Mouse (Mus musculus) hindbrain, embryonic 15.5 days (tissue): Measurements from ENCODE around the gene Abcg1. TPM values are rescaled to one million over a fixed set of nuclear protein-coding genes. Genes with fewer than 3 reads are reported as not detected.

Source experiments
- ATAC-seq: fragments of 200-750 bp; cut with Nextera tagmentation; 2 replicates; pipeline ENCODE4 v1.8.0; 2017; ENCODE audit warnings: low read depth, moderate number of reproducible peaks, moderate TSS enrichment; ENCODE audit not compliant: low FRiP score
- H3K27ac ChIP-seq: fragments of 300-500 bp; sonication (generic); replicated peaks from 2 replicates; pipeline ENCODE4 v1.5.1; 2015; ENCODE audit warnings: mild to moderate bottlenecking, inconsistent platforms
- H3K27me3 ChIP-seq: fragments of 300-500 bp; sonication (generic); 2 replicates; pipeline ENCODE4 v1.6.1; 2015; ENCODE audit warnings: control low read depth, inconsistent platforms
- H3K36me3 ChIP-seq: fragments of 300-500 bp; sonication (generic); 2 replicates; pipeline ENCODE4 v1.6.1; 2015; ENCODE audit warnings: control low read depth, inconsistent platforms
- H3K4me1 ChIP-seq: fragments of 300-500 bp; sonication (generic); replicated peaks from 2 replicates; pipeline ENCODE4 v1.6.1; 2015; ENCODE audit warnings: control low read depth, inconsistent platforms
- H3K4me2 ChIP-seq: fragments of 300-500 bp; sonication (generic); 2 replicates; pipeline ENCODE4 v1.6.1; 2015; ENCODE audit warnings: moderate library complexity, mild to moderate bottlenecking, inconsistent platforms
- H3K4me3 ChIP-seq: fragments of 300-500 bp; sonication (generic); 2 replicates; pipeline ENCODE4 v1.5.1; 2015; ENCODE audit warnings: mild to moderate bottlenecking, inconsistent platforms
- H3K9ac ChIP-seq: fragments of 300-500 bp; sonication (generic); 2 replicates; pipeline ENCODE4 v1.6.1; 2015; ENCODE audit warnings: inconsistent platforms
- H3K9me3 ChIP-seq: fragments of 300-500 bp; sonication (generic); 2 replicates; pipeline ENCODE4 v1.6.1; 2016; ENCODE audit warnings: control low read depth, inconsistent platforms
- WGBS: fragments of 180-500 bp; shearing (Covaris S2); methylation state at CpG from one replicate; pipeline ENCODE4 v1.1.7; 2015; 5-methylcytosine and 5-hydroxymethylcytosine counted together
- polyA plus RNA-seq: library from polyadenylated mRNA; unstranded; fragments of >200 nt; fragmentation: Nextera tagmentation; extraction: Ambion mirVana; gene quantifications from 2 replicates; pipeline ENCODE4 v1.2.1, GENCODE M21; 2015

Gene Abcg1
- polyA plus RNA-seq, 1 experiment from 2014 or later: 19.9 TPM

DNA sequence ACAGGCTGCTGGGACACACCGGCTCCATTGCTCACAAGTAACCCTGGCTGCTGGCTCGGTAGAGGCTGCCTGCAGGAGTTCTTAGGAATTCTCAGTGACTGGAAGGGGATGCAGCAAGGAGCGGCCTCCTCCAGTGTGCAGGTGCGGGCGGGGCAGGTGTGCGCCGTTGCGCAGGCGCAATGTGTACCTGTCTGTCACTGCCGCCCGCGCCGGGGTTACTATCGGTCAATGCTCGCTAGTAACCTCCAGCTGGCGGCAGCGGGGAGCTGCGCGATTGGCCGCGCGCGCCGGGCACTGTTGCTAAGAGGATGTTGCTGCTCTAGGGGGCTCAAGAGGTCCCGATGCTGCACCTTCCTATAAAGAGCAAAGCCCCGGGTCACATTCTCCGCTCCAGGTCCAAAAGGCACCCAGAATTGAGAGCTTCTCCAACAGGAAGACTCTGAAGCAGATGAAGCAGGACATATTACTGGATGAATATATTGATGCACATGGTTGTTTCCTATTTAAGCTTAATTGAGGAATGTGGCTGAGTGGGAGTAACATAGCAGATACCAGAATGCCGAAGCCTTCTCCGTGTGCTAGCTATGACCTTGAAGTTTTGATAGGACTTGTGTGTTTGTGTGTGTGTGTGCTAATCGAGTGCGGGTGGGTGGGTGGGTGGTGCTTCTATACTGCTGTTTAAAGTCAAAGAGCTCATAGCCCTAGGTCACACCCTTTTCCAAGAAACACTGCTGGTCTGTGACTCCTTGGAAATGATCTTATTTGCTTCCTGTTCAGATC, 16.0 kb downstream of the Abcg1 start:
- no peaks in the 10 kb centered on the region for H3K27me3 ChIP-seq
- peak overlapping the region; percentile 82 for H3K27ac ChIP-seq
- ATAC-seq: peak; percentile 90
- peak overlapping the region; percentile 29 for H3K4me3 ChIP-seq
- WGBS: 4% methylated on average over 31 of the region's 31 CpGs
- H3K36me3 ChIP-seq: no peaks in the 10 kb centered on the region
- peaks cover 59% of the 10 kb centered on the region for H3K4me1 ChIP-seq
- H3K9me3 ChIP-seq: no peaks in the 10 kb centered on the region
- H3K9ac ChIP-seq: 0 out of 2 replicates have a peak overlapping the region, but pooled peaks have one; percentile 25
- H3K4me2 ChIP-seq: peak overlapping the region; percentile 57

DNA sequence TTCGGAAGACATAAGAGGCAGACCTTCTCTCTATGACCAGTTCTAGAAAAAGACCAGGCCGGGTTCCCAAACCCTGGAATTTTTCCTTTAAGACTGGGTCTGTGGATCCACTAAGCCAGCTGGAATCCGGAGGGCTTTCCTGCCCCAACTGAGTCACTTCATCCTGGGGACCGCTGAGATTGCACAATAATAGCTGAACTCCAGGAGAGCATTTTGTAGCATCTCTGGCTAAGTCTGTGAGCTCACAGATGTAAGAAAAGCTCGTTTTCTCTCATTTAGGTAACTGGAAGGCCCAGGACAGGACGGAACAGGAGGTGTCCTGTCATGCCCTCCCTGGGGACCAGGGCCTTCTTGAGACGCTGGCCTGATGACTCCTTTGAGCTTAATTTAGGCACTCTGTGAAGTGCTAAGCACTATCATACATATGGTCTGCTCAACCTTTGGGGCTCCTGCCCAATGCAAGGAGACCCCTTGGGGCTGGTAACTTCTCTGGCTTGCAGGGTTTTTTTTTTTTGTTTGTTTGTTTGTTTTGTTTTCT, 16.6 kb downstream of the Abcg1 start:
- Histone ChIP-seq H3K27me3 (no peaks in the 10 kb centered on the region), H3K4me2 (peak overlapping the region; percentile 57), H3K9me3 (no peaks in the 10 kb centered on the region), H3K4me1 (peaks cover 59% of the 10 kb centered on the region), H3K27ac (peak overlapping the region; percentile 82), H3K9ac (no peak overlapping the region), H3K36me3 (no peaks in the 10 kb centered on the region), H3K4me3 (no peak overlapping the region)
- ATAC-seq: no peak
- 20% methylated on average over 7 of the region's 7 CpGs for WGBS

DNA sequence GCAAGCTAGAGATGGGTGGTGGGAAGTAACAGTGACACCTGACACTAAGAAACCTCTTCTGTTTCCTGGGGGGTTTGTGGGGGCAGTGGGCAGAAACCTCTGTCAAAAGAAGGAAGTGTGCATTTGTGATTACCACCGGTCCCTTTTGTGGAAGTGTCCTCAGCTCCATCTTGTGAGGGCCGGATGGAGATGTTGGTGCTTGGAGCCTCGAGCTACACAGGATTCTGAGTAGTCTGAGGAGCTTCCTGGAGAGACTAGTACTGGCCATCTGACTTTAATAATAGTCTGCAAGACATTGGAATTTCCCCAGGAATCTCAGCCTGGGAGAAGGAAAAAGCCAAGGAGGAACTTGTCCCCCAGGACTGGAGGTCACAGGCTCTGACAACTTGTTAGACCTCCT, 17.2 kb downstream of the Abcg1 start:
- no peak overlapping the region for H3K9ac ChIP-seq
- no peaks in the 10 kb centered on the region for H3K27me3 ChIP-seq
- no peak for ATAC-seq
- 64% methylated on average over 3 of the region's 3 CpGs for WGBS
- no peaks in the 10 kb centered on the region for H3K36me3 ChIP-seq
- no peak overlapping the region for H3K4me2 ChIP-seq
- no peak overlapping the region for H3K4me3 ChIP-seq
- peaks cover 63% of the 10 kb centered on the region for H3K4me1 ChIP-seq
- H3K9me3 ChIP-seq: no peaks in the 10 kb centered on the region
- H3K27ac ChIP-seq: no peak overlapping the region

DNA sequence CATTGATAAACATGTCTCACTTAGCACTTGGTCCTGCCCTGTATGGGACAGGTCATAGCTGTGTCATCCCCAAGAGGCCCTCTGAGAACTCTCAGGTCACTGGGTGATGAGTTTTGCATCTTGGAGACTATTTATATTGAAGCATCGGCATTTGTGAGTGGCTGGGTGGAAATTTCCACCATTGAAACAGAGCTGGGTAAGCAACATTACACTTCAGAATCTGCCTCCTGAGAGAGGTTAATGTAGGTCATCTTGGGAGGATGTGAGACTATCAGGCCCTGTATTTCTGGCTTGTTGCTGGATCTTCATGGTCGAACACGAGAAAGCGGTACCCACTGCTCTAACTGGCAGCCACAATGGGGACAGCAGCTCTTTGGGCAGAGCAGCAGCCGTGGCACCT, 18.0 kb downstream of the Abcg1 start:
- no peaks in the 10 kb centered on the region for H3K27me3 ChIP-seq
- H3K27ac ChIP-seq: no peak overlapping the region
- H3K9ac ChIP-seq: no peak overlapping the region
- no peaks in the 10 kb centered on the region for H3K9me3 ChIP-seq
- no peak overlapping the region for H3K4me2 ChIP-seq
- no peak for ATAC-seq
- no peak overlapping the region for H3K4me3 ChIP-seq
- peaks cover 66% of the 10 kb centered on the region for H3K4me1 ChIP-seq
- H3K36me3 ChIP-seq: no peaks in the 10 kb centered on the region
- WGBS: 87% methylated on average over 5 of the region's 5 CpGs

DNA sequence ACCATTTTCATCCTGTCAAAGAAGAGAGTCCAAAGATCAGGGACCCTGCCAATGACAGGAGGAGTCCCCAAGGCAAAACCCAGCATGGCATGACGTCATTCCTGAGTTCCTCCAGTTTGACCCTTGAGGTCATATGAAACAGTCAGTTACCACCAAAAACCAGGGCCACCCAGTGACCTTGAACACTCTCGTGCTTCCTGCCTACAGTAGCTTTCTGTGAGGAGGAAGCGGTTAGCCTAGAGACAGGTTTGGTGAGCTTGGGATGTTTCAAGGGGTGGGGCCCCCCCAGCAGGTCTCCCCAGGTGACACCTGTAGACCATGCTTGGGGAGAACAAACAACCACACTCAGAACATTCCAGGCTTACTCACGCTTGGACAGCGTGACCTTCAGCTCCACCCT, 20.1 kb downstream of the Abcg1 start:
- 83% methylated on average over 5 of the region's 5 CpGs for WGBS
- Histone ChIP-seq H3K4me3 (no peak overlapping the region), H3K9ac (no peak overlapping the region), H3K36me3 (no peaks in the 10 kb centered on the region), H3K27ac (no peak overlapping the region), H3K4me1 (peaks cover 47% of the 10 kb centered on the region), H3K27me3 (no peaks in the 10 kb centered on the region), H3K9me3 (no peaks in the 10 kb centered on the region), H3K4me2 (no peak overlapping the region)
- ATAC-seq: no peak

DNA sequence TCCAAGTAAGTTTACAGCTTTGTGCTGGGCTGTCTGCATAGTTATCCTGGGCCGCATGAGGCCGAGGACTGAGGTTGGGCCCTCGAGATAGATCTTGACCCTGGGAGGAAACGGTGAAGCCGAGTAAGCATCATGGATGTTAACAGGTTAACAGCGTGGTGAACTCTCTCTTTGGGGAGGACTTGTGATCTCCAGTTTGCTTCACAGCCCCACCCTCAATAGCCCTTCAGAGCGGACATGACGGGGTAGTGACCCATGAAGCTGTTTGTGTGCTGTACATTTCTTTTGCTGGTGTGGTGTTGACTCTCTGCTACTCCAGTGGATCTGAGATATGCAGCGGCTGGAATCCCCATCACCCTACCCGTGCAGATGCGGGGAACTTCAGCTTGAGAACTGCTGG, 21.1 kb downstream of the Abcg1 start:
- no peaks in the 10 kb centered on the region for H3K9me3 ChIP-seq
- H3K4me2 ChIP-seq: no peak overlapping the region
- peaks cover 36% of the 10 kb centered on the region for H3K4me1 ChIP-seq
- H3K9ac ChIP-seq: no peak overlapping the region
- no peak for ATAC-seq
- WGBS: 73% methylated on average over 11 of the region's 11 CpGs
- H3K4me3 ChIP-seq: no peak overlapping the region
- no peaks in the 10 kb centered on the region for H3K27me3 ChIP-seq
- H3K27ac ChIP-seq: no peak overlapping the region; the same call in 1 of the 2 replicates
- no peaks in the 10 kb centered on the region for H3K36me3 ChIP-seq

DNA sequence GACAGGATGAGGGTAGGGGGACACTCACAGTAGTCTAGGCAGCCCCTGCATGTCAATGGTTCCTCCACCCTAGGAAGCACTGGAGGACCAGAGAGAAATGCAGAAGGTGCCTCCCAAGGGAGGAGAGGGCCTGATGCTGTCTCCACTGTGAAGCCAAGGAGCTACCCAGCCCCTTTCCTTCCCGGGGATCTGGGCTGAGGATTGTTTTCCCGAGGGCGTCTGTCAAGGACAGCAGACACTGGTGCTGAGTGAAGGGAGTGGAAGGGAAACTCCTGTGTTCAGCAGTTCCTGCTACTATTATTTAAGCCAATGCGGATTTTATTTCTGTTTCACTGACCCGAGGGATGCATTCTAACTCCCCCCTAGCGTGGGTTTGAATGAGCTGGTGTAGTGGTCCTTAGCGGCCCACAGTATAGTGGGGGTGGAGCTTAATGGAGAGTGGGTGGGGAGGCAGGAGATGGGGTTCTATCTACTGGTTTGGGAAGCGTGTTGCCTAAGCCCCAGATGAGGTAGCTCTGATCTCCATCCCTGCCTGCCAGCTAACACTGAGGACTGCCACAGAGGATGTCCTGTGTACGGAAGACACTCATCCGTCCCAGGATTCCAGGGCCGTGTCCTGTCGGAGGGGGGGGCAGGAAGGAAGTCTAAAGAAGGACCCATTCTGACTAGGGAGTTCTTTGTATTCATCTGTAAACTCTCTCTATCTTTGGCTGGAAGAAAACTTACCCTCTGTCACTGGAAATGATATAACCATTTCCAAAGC, 21.8 kb downstream of the Abcg1 start:
- no peak overlapping the region for H3K9ac ChIP-seq
- H3K4me1 ChIP-seq: peaks cover 30% of the 10 kb centered on the region
- no peaks in the 10 kb centered on the region for H3K9me3 ChIP-seq
- peak; percentile 27; the same call in 1 of the 2 replicates for ATAC-seq
- H3K4me2 ChIP-seq: no peak overlapping the region
- H3K36me3 ChIP-seq: no peaks in the 10 kb centered on the region
- 52% methylated on average over 12 of the region's 12 CpGs for WGBS
- H3K4me3 ChIP-seq: no peak overlapping the region
- peak overlapping the region; percentile 55 for H3K27ac ChIP-seq
- no peaks in the 10 kb centered on the region for H3K27me3 ChIP-seq

DNA sequence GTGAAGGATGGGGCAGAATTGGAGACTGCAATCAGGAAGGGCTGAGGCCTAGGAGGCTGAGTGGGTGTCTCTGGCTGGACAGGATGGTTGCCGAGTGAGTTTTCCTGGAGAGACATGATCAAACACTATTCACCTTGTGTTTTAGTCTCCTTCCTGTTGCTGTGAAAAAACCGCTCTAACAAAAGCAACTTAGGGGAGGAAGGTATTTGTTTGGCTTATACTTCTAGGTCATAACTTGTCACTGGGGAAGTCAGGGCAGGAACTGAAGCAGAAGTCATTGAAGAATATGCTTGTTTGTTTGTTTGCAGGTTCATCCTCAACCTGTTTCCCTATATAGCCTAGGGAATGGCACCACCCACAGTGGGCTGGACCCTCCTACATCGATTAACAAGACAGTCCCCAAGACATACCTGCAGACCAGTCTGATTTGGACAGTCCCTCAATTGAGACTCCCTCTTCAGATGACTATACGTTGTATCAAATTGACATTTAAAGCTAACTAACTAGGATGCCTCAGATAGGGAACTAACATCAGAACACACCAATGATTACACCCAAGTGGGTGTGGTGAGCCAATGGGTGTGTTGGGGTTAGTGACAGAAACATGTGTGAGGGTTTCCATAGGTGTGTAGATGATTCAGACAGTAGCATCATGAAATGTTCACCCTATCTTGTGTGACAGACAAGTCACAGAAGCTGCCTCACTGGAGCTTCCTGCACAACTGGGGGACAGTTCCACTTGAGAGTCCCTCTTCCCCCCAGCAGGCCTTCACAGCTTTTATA, 25.0 kb downstream of the Abcg1 start:
- Histone ChIP-seq H3K4me3 (no peak overlapping the region), H3K27ac (no peak overlapping the region), H3K9me3 (no peaks in the 10 kb centered on the region), H3K27me3 (no peaks in the 10 kb centered on the region), H3K4me2 (no peak overlapping the region), H3K9ac (no peak overlapping the region), H3K36me3 (no peaks in the 10 kb centered on the region), H3K4me1 (peaks cover 24% of the 10 kb centered on the region)
- 92% methylated on average over 4 of the region's 4 CpGs for whole genome bisulfite sequencing
- ATAC-seq: no peak

DNA sequence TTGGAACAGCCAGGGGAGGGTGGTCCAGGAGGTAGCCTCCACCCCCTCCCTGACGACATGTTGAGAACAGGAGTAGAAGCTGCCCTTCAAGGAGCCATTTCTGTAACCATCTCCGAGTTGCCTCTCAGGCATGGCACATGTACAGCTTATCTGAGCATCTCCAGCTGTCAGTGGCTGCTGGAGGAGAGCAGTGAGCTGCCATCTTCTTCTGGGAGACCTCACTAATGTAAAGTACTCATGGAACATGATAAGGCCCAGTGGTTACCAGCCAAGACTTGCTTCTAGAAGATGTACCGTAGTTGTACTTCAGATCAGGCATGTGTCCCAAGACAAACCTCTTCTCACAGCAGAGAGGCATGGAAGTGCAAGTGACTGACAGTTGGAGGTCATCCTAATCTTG, 28.0 kb downstream of the Abcg1 start:
- Histone ChIP-seq H3K9me3 (no peaks in the 10 kb centered on the region), H3K27ac (no peak overlapping the region), H3K4me2 (no peak overlapping the region), H3K36me3 (no peaks in the 10 kb centered on the region), H3K27me3 (no peaks in the 10 kb centered on the region), H3K9ac (no peak overlapping the region), H3K4me3 (no peak overlapping the region), H3K4me1 (peaks cover 28% of the 10 kb centered on the region)
- ATAC-seq: no peak
- 93% methylated on average over 3 of the region's 3 CpGs for WGBS

DNA sequence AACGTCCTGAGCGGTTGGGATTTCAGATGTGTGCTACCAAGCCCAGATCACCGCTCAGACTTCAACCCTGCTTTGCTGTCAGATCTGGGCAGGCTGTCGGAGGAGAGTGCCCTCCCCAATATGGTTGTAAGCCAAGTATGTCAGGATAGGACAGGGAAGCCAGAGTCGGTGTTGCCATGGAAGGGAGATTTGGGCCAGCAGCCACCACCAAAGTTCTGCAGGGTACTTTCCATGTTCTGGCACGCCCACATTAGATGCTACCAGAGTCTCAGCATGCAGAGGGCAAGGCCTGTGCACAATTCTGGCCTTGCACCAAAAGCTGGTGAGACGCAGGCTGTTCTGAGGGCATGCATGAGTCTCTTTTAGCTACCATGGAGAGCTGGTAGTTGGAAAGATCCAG, 28.7 kb downstream of the Abcg1 start:
- no peak for ATAC-seq
- H3K27me3 ChIP-seq: no peaks in the 10 kb centered on the region
- peaks cover 34% of the 10 kb centered on the region for H3K4me1 ChIP-seq
- no peak overlapping the region for H3K4me3 ChIP-seq
- H3K36me3 ChIP-seq: no peaks in the 10 kb centered on the region
- H3K27ac ChIP-seq: no peak overlapping the region
- H3K9ac ChIP-seq: no peak overlapping the region
- no peaks in the 10 kb centered on the region for H3K9me3 ChIP-seq
- WGBS: 78% methylated on average over 7 of the region's 7 CpGs
- no peak overlapping the region for H3K4me2 ChIP-seq

DNA sequence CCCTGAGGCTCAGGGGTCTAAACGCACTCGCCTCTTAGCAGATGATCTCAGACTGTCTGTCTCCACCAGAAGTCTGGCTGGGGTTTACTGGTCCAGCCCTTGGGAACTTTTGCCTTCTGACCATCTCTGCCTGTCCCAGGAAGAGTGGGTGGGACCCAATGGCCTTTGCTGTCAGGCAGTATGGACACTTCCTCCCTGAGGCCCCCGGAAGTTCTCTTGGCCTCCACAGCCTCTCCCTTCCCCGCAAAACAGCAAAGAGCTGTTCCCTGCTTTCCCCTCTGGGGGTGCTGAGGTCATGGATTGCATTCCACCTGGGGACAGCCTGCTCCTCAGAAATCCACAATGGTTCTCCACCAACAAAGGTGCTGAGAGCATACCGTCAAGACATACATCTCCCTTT, 31.2 kb downstream of the Abcg1 start:
- H3K9me3 ChIP-seq: no peaks in the 10 kb centered on the region
- no peaks in the 10 kb centered on the region for H3K27me3 ChIP-seq
- H3K4me1 ChIP-seq: peaks cover 38% of the 10 kb centered on the region
- ATAC-seq: no peak
- peaks cover 5% of the 10 kb centered on the region for H3K36me3 ChIP-seq
- H3K27ac ChIP-seq: 0 out of 2 replicates have a peak overlapping the region, but pooled peaks have one; percentile 46
- WGBS: 62% methylated on average over 5 of the region's 5 CpGs
- no peak overlapping the region for H3K4me2 ChIP-seq
- H3K9ac ChIP-seq: no peak overlapping the region
- no peak overlapping the region for H3K4me3 ChIP-seq
